Mouse (Mus musculus): Measurements from ENCODE around the gene Map3k3. TPM values are rescaled to one million over a fixed set of nuclear protein-coding genes. Genes with fewer than 3 reads are reported as not detected.
"Not testable (repeated sequence)": the region's sequence is repeated elsewhere in the genome, so short reads cannot be mapped to it uniquely, and the experiment has no call there.

The Map3k3 gene
- polyA plus RNA-seq, 1 experiment from 2014 or later, result 26.0 TPM

DNA sequence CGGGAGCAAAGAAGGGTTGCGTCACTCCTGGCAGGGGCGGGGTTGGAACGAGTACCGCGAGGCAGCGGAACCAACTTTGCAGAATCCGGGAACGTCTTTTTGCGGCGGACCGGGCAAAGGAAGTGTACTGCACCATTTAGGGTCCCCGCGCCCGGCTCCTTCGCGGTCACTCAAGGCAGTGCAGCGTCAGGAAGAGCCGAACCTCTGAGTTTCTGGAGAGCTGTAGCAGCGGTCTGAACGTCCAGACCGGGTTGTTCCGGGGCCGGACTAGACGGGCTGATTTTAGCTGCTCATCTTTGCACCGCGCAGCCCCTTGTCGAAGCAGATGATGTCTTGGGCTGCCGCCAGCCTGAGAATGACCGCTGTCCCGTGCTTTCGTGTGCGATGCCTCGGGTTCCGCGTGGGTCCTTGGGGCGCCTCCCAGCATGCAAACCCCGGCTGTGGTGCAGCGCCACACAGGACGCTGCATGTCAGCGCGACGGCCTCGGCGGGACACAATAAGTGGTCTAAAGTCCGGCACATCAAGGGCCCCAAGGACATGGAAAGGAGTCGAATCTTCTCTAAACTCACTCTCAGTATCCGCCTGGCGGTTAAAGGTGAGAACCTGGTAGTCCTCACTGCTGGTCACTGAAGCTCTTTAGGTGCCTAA, 18.4 kb upstream of the Map3k3 start, which contains the start of gene Taco1:
Gene Taco1, plus strand, starts transcription at position 139 of the 649 bp plus-strand sequence.
- H3K9me3 ChIP-seq (ENCODE audit: low read length), result no peaks in the 10 kb centered on the region
- H3K27ac ChIP-seq (ENCODE audit: low read length), result peak within 1 kb of the TSS; percentile 87
- H3K4me1 ChIP-seq (ENCODE audit: insufficient read depth, low read depth, low read length), result peaks cover 3% of the 10 kb centered on the region; the same call in 1 of the 2 replicates
- H3K36me3 ChIP-seq (ENCODE audit: insufficient read depth, low read length), result no peaks in the 10 kb centered on the region
- ATAC-seq (peak; percentile 98), DNase-seq (ENCODE audit: low spot score) (peak; percentile 98)
- TF ChIP-seq CTCF (IDR thresholded peaks at IDR 0.05) (peak; percentile 58), EP300 (IDR thresholded peaks at IDR 0.05) (no peak)
- peak within 1 kb of the TSS; percentile 82 for H3K9ac ChIP-seq (replicated peaks; ENCODE audit: low read depth)
- H3K4me2 ChIP-seq (replicated peaks; ENCODE audit: low read depth, low read length), result peak within 1 kb of the TSS; percentile 83
- under 1% methylated on average over 49 of the region's 49 CpGs for WGBS
- H3K4me3 ChIP-seq (ENCODE audit: low read depth, low read length), result peak within 1 kb of the TSS; percentile 72
- H3K27me3 ChIP-seq (replicated peaks; ENCODE audit: insufficient read depth, low read length), result no peaks in the 10 kb centered on the region

DNA sequence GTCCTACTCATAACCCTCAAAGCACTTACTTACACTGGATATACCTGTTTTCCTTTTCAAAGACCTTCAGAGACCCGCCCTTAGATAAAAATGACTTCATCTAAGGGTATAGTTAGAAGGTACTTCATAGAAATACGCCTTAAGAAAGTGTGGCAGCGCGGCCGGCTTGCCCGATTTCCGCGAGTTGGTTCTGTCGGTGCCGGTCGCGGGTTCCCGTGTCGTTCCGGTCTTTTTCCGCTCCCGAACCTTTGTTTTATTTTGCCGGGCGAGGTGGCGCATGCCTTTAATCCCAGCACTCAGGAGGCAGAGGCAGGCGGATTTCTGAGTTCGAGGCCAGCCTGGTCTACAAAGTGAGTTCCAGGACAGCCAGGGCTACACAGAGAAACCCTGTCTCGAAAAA, 17.8 kb upstream of the Map3k3 start:
- ATAC-seq; H3K4me1 ChIP-seq (ENCODE audit: insufficient read depth, low read depth, low read length); H3K36me3 ChIP-seq (ENCODE audit: insufficient read depth, low read length); H3K9me3 ChIP-seq (ENCODE audit: low read length); H3K27me3 ChIP-seq (replicated peaks; ENCODE audit: insufficient read depth, low read length): not testable (repeated sequence)
- Histone ChIP-seq H3K4me2 (replicated peaks; ENCODE audit: low read depth, low read length) (peak overlapping the region; percentile 83), H3K9ac (replicated peaks; ENCODE audit: low read depth) (peak overlapping the region; percentile 82), H3K27ac (ENCODE audit: low read length) (peak overlapping the region; percentile 87), H3K4me3 (ENCODE audit: low read depth, low read length) (peak overlapping the region; percentile 72)
- DNase-seq (ENCODE audit: low spot score), result peak; percentile 86
- 11% methylated on average over 23 of the region's 23 CpGs for WGBS

DNA sequence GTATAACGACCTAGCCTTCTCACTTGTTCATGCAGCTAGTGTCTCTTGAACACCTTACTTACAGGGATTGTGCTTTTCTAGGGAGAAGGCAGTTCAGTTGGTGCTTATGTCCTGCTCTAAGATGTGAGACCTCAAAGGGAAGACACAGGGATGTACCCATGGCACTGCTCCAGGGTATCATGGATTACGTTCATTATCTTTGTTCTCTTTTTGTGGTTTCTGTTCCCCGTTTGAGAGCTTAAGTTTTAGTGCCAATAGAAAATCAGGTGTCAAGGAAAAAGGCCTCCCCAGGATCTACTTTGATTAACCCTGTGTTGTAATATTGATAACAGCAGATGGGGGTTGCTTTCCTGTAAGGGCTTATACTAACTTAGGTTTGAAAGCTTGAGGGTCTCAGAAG, 10.6 kb upstream of the Map3k3 start:
- H3K4me1 ChIP-seq (ENCODE audit: insufficient read depth, low read depth, low read length), result no peaks in the 10 kb centered on the region
- 0 out of 2 replicates have a peak, but pooled peaks cover 4% of the 10 kb centered on the region for H3K36me3 ChIP-seq (ENCODE audit: insufficient read depth, low read length)
- H3K9ac ChIP-seq (replicated peaks; ENCODE audit: low read depth), result no peak overlapping the region
- H3K4me2 ChIP-seq (replicated peaks; ENCODE audit: low read depth, low read length), result no peak overlapping the region
- H3K9me3 ChIP-seq (ENCODE audit: low read length), result no peaks in the 10 kb centered on the region
- H3K4me3 ChIP-seq (ENCODE audit: low read depth, low read length), result no peak overlapping the region
- no peak for DNase-seq (ENCODE audit: low spot score)
- H3K27ac ChIP-seq (ENCODE audit: low read length), result no peak overlapping the region
- no peaks in the 10 kb centered on the region for H3K27me3 ChIP-seq (replicated peaks; ENCODE audit: insufficient read depth, low read length)
- no peak for ATAC-seq
- TF ChIP-seq CTCF (IDR thresholded peaks at IDR 0.05), result no peak
- no peak for TF ChIP-seq EP300 (IDR thresholded peaks at IDR 0.05)
- WGBS, result 81% methylated on average over 3 of the region's 3 CpGs

DNA sequence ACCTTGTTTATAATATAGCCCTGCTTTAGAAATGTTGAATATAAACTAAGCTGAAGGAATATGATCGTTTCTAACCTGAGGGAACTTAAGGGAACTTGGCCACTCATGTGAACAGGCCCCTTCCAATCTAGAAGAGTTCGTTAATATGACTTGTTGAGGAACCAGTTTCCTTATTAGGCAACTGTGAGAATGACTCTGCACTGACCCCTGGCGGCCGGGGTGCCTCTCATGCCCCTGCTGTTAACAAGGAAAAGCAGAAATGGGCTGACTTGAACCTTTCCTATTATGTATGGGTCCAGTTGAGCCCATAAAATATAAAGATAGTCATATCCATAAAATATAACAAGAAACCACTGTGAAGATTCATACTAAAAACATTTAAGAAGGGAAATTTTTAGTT, 8.1 kb upstream of the Map3k3 start:
- H3K4me1 ChIP-seq (ENCODE audit: insufficient read depth, low read depth, low read length), result no peaks in the 10 kb centered on the region
- no peak for TF ChIP-seq EP300 (IDR thresholded peaks at IDR 0.05)
- TF ChIP-seq CTCF (IDR thresholded peaks at IDR 0.05), result peak; percentile 89
- peak; percentile 65; the same call in 1 of the 2 replicates for ATAC-seq
- H3K27ac ChIP-seq (ENCODE audit: low read length), result no peak overlapping the region
- 0 out of 2 replicates have a peak, but pooled peaks cover 4% of the 10 kb centered on the region for H3K36me3 ChIP-seq (ENCODE audit: insufficient read depth, low read length)
- H3K9ac ChIP-seq (replicated peaks; ENCODE audit: low read depth), result no peak overlapping the region
- DNase-seq (ENCODE audit: low spot score), result peak; percentile 91
- no peaks in the 10 kb centered on the region for H3K27me3 ChIP-seq (replicated peaks; ENCODE audit: insufficient read depth, low read length)
- no peaks in the 10 kb centered on the region for H3K9me3 ChIP-seq (ENCODE audit: low read length)
- H3K4me2 ChIP-seq (replicated peaks; ENCODE audit: low read depth, low read length), result no peak overlapping the region
- under 1% methylated on average over 4 of the region's 4 CpGs for WGBS
- no peak overlapping the region for H3K4me3 ChIP-seq (ENCODE audit: low read depth, low read length)

DNA sequence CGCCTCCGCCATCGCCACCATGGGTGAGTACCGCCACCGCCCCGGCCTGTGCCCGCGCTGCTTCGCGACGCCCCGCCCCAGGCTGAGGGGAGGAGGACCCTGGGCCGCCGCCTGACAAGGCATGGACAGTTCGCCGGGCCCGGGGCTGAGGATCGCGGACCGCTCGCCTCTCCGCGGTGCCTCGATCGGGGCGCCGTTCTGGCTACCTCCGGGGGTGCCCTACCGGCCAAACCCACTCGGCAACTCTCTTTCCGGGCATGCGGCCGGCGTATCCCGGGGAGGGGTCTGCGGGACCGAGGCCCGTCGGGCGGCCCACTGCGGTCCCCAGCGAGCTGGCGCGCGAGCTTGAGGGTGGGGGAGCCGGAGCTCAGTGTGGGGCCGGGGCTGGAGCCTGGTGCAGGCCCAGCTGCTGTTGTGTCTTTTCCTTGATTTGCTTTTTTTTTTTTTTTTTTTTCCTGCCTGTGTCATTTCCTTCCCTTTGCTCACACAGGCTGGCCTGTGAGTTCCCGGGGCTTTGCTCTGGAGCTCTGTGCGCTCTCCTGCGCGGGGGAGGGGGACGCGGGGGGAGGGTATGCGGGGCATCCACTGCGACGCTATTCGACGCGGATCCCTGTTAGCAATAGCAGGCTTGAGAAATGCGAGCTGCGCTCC, 623 bp downstream of the Map3k3 start:
- Histone ChIP-seq H3K9ac (replicated peaks; ENCODE audit: low read depth) (peak overlapping the region; percentile 96), H3K4me3 (ENCODE audit: low read depth, low read length) (peak overlapping the region; percentile 97), H3K9me3 (ENCODE audit: low read length) (no peaks in the 10 kb centered on the region), H3K4me1 (ENCODE audit: insufficient read depth, low read depth, low read length) (peaks cover 9% of the 10 kb centered on the region; the same call in 1 of the 2 replicates), H3K4me2 (replicated peaks; ENCODE audit: low read depth, low read length) (peak overlapping the region; percentile 55), H3K27me3 (replicated peaks; ENCODE audit: insufficient read depth, low read length) (no peaks in the 10 kb centered on the region), H3K27ac (ENCODE audit: low read length) (peak overlapping the region; percentile 99), H3K36me3 (ENCODE audit: insufficient read depth, low read length) (no peaks in the 10 kb centered on the region)
- ATAC-seq (peak; percentile 66), DNase-seq (ENCODE audit: low spot score) (peak; percentile 86)
- TF ChIP-seq EP300 (IDR thresholded peaks at IDR 0.05) (0 out of 2 replicates have a peak, but pooled peaks have one; percentile 15), CTCF (IDR thresholded peaks at IDR 0.05) (no peak; the same call in 1 of the 2 replicates)
- WGBS, result under 1% methylated on average over 59 of the region's 61 CpGs

DNA sequence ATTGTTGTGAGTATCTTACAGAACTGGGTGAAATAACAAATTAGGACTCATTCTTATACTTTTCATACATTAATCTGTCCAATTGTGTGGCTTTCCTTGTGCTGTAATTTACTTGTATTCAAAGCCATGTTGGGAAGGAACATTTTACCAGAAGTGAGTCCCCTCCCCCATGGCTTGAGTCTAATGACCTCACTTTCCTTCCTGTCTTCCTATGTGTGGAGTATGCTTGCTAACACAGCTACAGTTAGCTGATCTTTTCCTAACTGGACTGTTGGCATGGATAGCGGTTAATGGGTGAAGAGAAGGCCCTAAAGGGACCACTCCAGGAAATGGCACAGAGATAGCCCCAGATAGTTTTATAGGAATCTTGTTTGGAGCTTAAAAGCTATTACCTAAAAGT, 13.8 kb downstream of the Map3k3 start:
- peak overlapping the region; percentile 55 for H3K27ac ChIP-seq (ENCODE audit: low read length)
- peak; percentile 38 for DNase-seq (ENCODE audit: low spot score)

More for the DNA sequence above, 13.8 kb downstream of the Map3k3 start:
- Histone ChIP-seq H3K9me3 (ENCODE audit: low read length) (no peaks in the 10 kb centered on the region), H3K4me1 (ENCODE audit: insufficient read depth, low read depth, low read length) (no peaks in the 10 kb centered on the region), H3K36me3 (ENCODE audit: insufficient read depth, low read length) (no peaks in the 10 kb centered on the region), H3K4me3 (ENCODE audit: low read depth, low read length) (no peak overlapping the region), H3K9ac (replicated peaks; ENCODE audit: low read depth) (no peak overlapping the region), H3K4me2 (replicated peaks; ENCODE audit: low read depth, low read length) (0 out of 2 replicates have a peak overlapping the region, but pooled peaks have one; percentile 14), H3K27me3 (replicated peaks; ENCODE audit: insufficient read depth, low read length) (no peaks in the 10 kb centered on the region)
- TF ChIP-seq CTCF (IDR thresholded peaks at IDR 0.05) (no peak), EP300 (IDR thresholded peaks at IDR 0.05) (peak; percentile 27; the same call in 1 of the 2 replicates)
- ATAC-seq, result peak; percentile 63
- WGBS, result 59% methylated on average over 1 of the region's 1 CpGs

Data from lung, postnatal 0 days (tissue).